Mouse (Mus musculus) midbrain, embryonic 15.5 days (tissue): Measurements from ENCODE around the gene Hlcs. TPM values are rescaled to one million over a fixed set of nuclear protein-coding genes. Genes with fewer than 3 reads are reported as not detected.

Source experiments
- ATAC-seq: fragments of 200-750 bp; cut with Nextera tagmentation; replicated peaks from 2 replicates; pipeline ENCODE4 v1.8.0; 2017; ENCODE audit warnings: moderate TSS enrichment
- H3K27ac ChIP-seq: fragments of 300-500 bp; sonication (generic); 2 replicates; pipeline ENCODE4 v1.5.1; 2015; ENCODE audit warnings: mild to moderate bottlenecking, inconsistent platforms
- H3K27me3 ChIP-seq: fragments of 300-500 bp; sonication (generic); replicated peaks from 2 replicates; pipeline ENCODE4 v1.6.1; 2015; ENCODE audit warnings: inconsistent platforms
- H3K36me3 ChIP-seq: fragments of 300-500 bp; sonication (generic); replicated peaks from 2 replicates; pipeline ENCODE4 v1.6.1; 2015; ENCODE audit warnings: inconsistent platforms
- H3K4me1 ChIP-seq: fragments of 300-500 bp; sonication (generic); 2 replicates; pipeline ENCODE4 v1.6.1; 2015; ENCODE audit warnings: inconsistent platforms
- H3K4me2 ChIP-seq: fragments of 300-500 bp; sonication (generic); 2 replicates; pipeline ENCODE4 v1.6.1; 2015; ENCODE audit warnings: inconsistent platforms, mild to moderate bottlenecking, moderate library complexity
- H3K4me3 ChIP-seq: fragments of 300-500 bp; sonication (generic); 2 replicates; pipeline ENCODE4 v1.5.1; 2015; ENCODE audit warnings: mild to moderate bottlenecking, inconsistent platforms
- H3K9ac ChIP-seq: fragments of 300-500 bp; sonication (generic); 2 replicates; pipeline ENCODE4 v1.6.1; 2015; ENCODE audit warnings: mild to moderate bottlenecking, inconsistent platforms
- H3K9me3 ChIP-seq: fragments of 300-500 bp; sonication (generic); 2 replicates; pipeline ENCODE4 v1.6.1; 2016; ENCODE audit warnings: inconsistent platforms
- WGBS: fragments of 180-500 bp; shearing (Covaris S2); methylation state at CpG from one replicate; pipeline ENCODE4 v1.1.7; 2015; ENCODE audit warnings: mixed read lengths; 5-methylcytosine and 5-hydroxymethylcytosine counted together
- polyA plus RNA-seq: library from polyadenylated mRNA; unstranded; fragments of >200 nt; fragmentation: Nextera tagmentation; extraction: Ambion mirVana; gene quantifications from 2 replicates; pipeline ENCODE4 v1.2.1, GENCODE M21; 2015

The Hlcs gene
- polyA plus RNA-seq, 1 experiment from 2014 or later, result 10.1 TPM

- no peak overlapping the region for H3K4me2 ChIP-seq
- no peaks in the 10 kb centered on the region for H3K9me3 ChIP-seq
- WGBS, result 82% methylated on average over 15 of the region's 15 CpGs
- peaks cover 7% of the 10 kb centered on the region; the same call in 1 of the 2 replicates for H3K27me3 ChIP-seq
- H3K4me1 ChIP-seq, result peaks cover 9% of the 10 kb centered on the region
- no peak overlapping the region for H3K4me3 ChIP-seq
- ATAC-seq, result no peak
- H3K36me3 ChIP-seq, result no peaks in the 10 kb centered on the region
- H3K27ac ChIP-seq, result no peak overlapping the region
- no peak overlapping the region for H3K9ac ChIP-seq
These were observed 62.6 kb downstream of the Hlcs start for GRCm38 (mm10) chr16:94250640-94251349.

GRCm38 (mm10) chr16:94250136-94250535 is 63.2 kb downstream of the Hlcs start:
- Histone ChIP-seq H3K36me3 (no peaks in the 10 kb centered on the region), H3K9me3 (no peaks in the 10 kb centered on the region), H3K9ac (no peak overlapping the region), H3K27ac (no peak overlapping the region), H3K4me3 (no peak overlapping the region), H3K4me1 (peaks cover 9% of the 10 kb centered on the region), H3K4me2 (no peak overlapping the region), H3K27me3 (peaks cover 7% of the 10 kb centered on the region; the same call in 1 of the 2 replicates)
- 63% methylated on average over 12 of the region's 12 CpGs for WGBS
- ATAC-seq, result no peak

GRCm38 (mm10) chr16:94249666-94250065 is 63.7 kb downstream of the Hlcs start:
- Histone ChIP-seq H3K9me3 (no peaks in the 10 kb centered on the region), H3K27ac (no peak overlapping the region), H3K4me1 (peaks cover 8% of the 10 kb centered on the region), H3K9ac (no peak overlapping the region), H3K36me3 (no peaks in the 10 kb centered on the region), H3K4me2 (no peak overlapping the region), H3K27me3 (peaks cover 7% of the 10 kb centered on the region; the same call in 1 of the 2 replicates), H3K4me3 (no peak overlapping the region)
- 87% methylated on average over 10 of the region's 10 CpGs for WGBS
- ATAC-seq, result no peak

- Histone ChIP-seq H3K9ac (no peak overlapping the region), H3K27me3 (peaks cover 7% of the 10 kb centered on the region; the same call in 1 of the 2 replicates), H3K36me3 (no peaks in the 10 kb centered on the region), H3K4me1 (no peaks in the 10 kb centered on the region), H3K4me3 (no peak overlapping the region), H3K4me2 (no peak overlapping the region), H3K27ac (no peak overlapping the region), H3K9me3 (no peaks in the 10 kb centered on the region)
- ATAC-seq, result no peak
- 91% methylated on average over 15 of the region's 15 CpGs for WGBS
These were observed 64.7 kb downstream of the Hlcs start for GRCm38 (mm10) chr16:94248721-94249120.

GRCm38 (mm10) chr16:94246976-94247375 is 66.4 kb downstream of the Hlcs start:
- H3K36me3 ChIP-seq, result no peaks in the 10 kb centered on the region

GRCm38 (mm10) chr16:94246058-94246784 is 67.2 kb downstream of the Hlcs start:
- H3K9ac ChIP-seq, result no peak overlapping the region
- no peak; the same call in 1 of the 2 replicates for ATAC-seq
- H3K9me3 ChIP-seq, result no peaks in the 10 kb centered on the region
- no peak overlapping the region for H3K4me2 ChIP-seq
- no peaks in the 10 kb centered on the region for H3K36me3 ChIP-seq
- WGBS, result 74% methylated on average over 17 of the region's 17 CpGs
- H3K4me1 ChIP-seq, result no peaks in the 10 kb centered on the region
- H3K27me3 ChIP-seq, result peaks cover 3% of the 10 kb centered on the region; the same call in 1 of the 2 replicates
- no peak overlapping the region for H3K4me3 ChIP-seq
- H3K27ac ChIP-seq, result no peak overlapping the region

More at GRCm38 (mm10) chr16:94246976-94247375, 66.4 kb downstream of the Hlcs start:
- no peak overlapping the region for H3K4me2 ChIP-seq
- peaks cover 3% of the 10 kb centered on the region; the same call in 1 of the 2 replicates for H3K27me3 ChIP-seq
- no peak for ATAC-seq
- no peaks in the 10 kb centered on the region for H3K9me3 ChIP-seq
- WGBS, result 95% methylated on average over 8 of the region's 8 CpGs
- no peak overlapping the region for H3K27ac ChIP-seq
- H3K4me1 ChIP-seq, result no peaks in the 10 kb centered on the region
- H3K4me3 ChIP-seq, result no peak overlapping the region
- no peak overlapping the region for H3K9ac ChIP-seq

GRCm38 (mm10) chr16:94241126-94241525 is 72.2 kb downstream of the Hlcs start:
- no peak for ATAC-seq

GRCm38 (mm10) chr16:94240190-94240589 is 73.2 kb downstream of the Hlcs start:
- no peaks in the 10 kb centered on the region for H3K36me3 ChIP-seq
- H3K4me1 ChIP-seq, result peaks cover 10% of the 10 kb centered on the region
- WGBS, result 44% methylated on average over 2 of the region's 2 CpGs
- no peaks in the 10 kb centered on the region for H3K9me3 ChIP-seq
- no peak overlapping the region for H3K4me2 ChIP-seq
- peaks cover 13% of the 10 kb centered on the region; the same call in 1 of the 2 replicates for H3K27me3 ChIP-seq
- no peak overlapping the region for H3K27ac ChIP-seq
- no peak overlapping the region for H3K9ac ChIP-seq
- no peak overlapping the region for H3K4me3 ChIP-seq
- ATAC-seq, result no peak

More at GRCm38 (mm10) chr16:94241126-94241525, 72.2 kb downstream of the Hlcs start:
- H3K4me3 ChIP-seq, result no peak overlapping the region
- H3K9me3 ChIP-seq, result no peaks in the 10 kb centered on the region
- WGBS, result 93% methylated on average over 10 of the region's 10 CpGs
- H3K27me3 ChIP-seq, result peaks cover 13% of the 10 kb centered on the region; the same call in 1 of the 2 replicates
- H3K27ac ChIP-seq, result no peak overlapping the region
- no peak overlapping the region for H3K9ac ChIP-seq
- no peaks in the 10 kb centered on the region for H3K36me3 ChIP-seq
- H3K4me2 ChIP-seq, result no peak overlapping the region
- H3K4me1 ChIP-seq, result peaks cover 10% of the 10 kb centered on the region

GRCm38 (mm10) chr16:94239567-94239966 is 73.8 kb downstream of the Hlcs start:
- Histone ChIP-seq H3K4me1 (peaks cover 10% of the 10 kb centered on the region), H3K9me3 (no peaks in the 10 kb centered on the region), H3K36me3 (no peaks in the 10 kb centered on the region), H3K4me2 (no peak overlapping the region), H3K4me3 (no peak overlapping the region), H3K9ac (no peak overlapping the region), H3K27me3 (peaks cover 13% of the 10 kb centered on the region; the same call in 1 of the 2 replicates), H3K27ac (no peak overlapping the region)
- WGBS, result 88% methylated on average over 6 of the region's 6 CpGs
- no peak for ATAC-seq

GRCm38 (mm10) chr16:94239146-94239545 is 74.2 kb downstream of the Hlcs start:
- Histone ChIP-seq H3K27ac (no peak overlapping the region), H3K4me1 (peaks cover 10% of the 10 kb centered on the region), H3K4me3 (no peak overlapping the region), H3K27me3 (peaks cover 16% of the 10 kb centered on the region; the same call in 1 of the 2 replicates), H3K36me3 (no peaks in the 10 kb centered on the region), H3K9ac (no peak overlapping the region), H3K4me2 (no peak overlapping the region), H3K9me3 (no peaks in the 10 kb centered on the region)
- 96% methylated on average over 7 of the region's 7 CpGs for WGBS
- no peak for ATAC-seq

- no peaks in the 10 kb centered on the region for H3K9me3 ChIP-seq
- peaks cover 17% of the 10 kb centered on the region; the same call in 1 of the 2 replicates for H3K27me3 ChIP-seq
- peaks cover 10% of the 10 kb centered on the region for H3K4me1 ChIP-seq
- H3K27ac ChIP-seq, result no peak overlapping the region
- H3K4me3 ChIP-seq, result no peak overlapping the region
- peak overlapping the region; percentile 39 for H3K4me2 ChIP-seq
- H3K36me3 ChIP-seq, result no peaks in the 10 kb centered on the region
- ATAC-seq, result no peak
- WGBS, result 48% methylated on average over 6 of the region's 6 CpGs
- no peak overlapping the region for H3K9ac ChIP-seq
These were observed 76.3 kb downstream of the Hlcs start for GRCm38 (mm10) chr16:94237130-94237484.
